Mouse (Mus musculus): ENCODE measurements around the gene Rex2. TPM values are rescaled to one million over a fixed set of nuclear protein-coding genes. Genes with fewer than 3 reads are reported as not detected.
A peak's percentile ranks its signal among the peaks of the same experiment; 100 is the strongest.
"Not testable (repeated sequence)": the region's sequence is repeated elsewhere in the genome, so short reads cannot be mapped to it uniquely, and the experiment has no call there.

Rex2 gene
- total and polyA plus RNA-seq, 3 experiments = 0.06 to 0.75 (median 0.50) TPM

DNA sequence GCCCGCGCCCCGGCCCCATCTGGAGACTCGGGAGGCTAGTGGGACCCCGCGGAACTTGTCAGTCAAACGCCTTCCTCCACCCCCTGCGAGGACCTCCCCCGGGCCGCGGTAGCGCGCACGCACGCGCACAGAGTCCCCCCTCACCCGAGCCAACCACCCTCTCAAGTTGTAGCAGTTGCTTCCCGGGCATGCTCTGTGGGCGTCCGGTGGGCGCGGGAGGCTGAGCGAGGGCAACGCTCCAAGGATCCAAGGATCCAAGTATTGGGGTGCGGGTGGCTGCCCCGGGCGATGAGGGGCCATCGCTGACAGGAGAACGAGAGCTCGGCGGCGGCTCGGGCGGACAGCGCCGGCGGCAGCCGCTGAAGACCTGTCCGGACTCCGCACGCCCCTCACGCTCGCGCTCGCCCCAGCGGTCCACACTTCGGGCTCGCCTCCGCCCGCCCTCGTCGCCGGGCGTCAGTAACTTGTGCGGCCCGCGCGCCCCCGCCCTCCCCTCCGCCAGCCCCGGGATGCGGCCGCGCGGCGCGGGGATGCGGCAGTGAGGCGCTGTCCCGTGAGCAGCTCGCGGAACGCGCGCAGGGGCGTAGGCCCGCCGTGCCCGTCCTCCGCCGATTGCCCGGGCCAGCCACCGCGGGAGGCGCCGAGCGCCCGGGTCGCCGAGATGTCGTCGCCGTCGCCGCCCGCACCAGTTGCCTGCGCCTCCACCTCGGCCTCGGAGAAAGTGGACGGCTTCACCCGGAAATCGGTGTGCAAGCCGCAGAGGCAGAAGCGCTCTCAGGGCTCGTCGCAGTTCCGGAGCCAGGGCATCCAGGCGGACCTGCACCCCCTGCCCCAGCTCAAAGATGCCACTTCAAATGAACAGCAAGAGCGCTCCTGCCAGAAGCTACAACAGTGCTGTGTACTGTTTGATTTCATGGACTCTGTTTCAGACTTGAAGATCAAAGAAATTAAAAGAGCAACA, 80.3 kb downstream of the Rex2 start:
- H3K36me3 ChIP-seq (ENCODE audit: control insufficient read depth, insufficient read depth, low read length); H3K9ac ChIP-seq (ENCODE audit: low read depth, low read length); H3K27me3 ChIP-seq (ENCODE audit: control insufficient read depth, insufficient read depth, low read length); H3K4me1 ChIP-seq (ENCODE audit: control insufficient read depth, insufficient read depth, low read length); intact Hi-C loops (cut with DNase I); DNase-seq; H3K79me2 ChIP-seq (replicated peaks; ENCODE audit: control insufficient read depth, insufficient read depth, low read length); H3K27ac ChIP-seq: not testable (repeated sequence)
- H3K4me3 ChIP-seq = peak overlapping the region; percentile 6; the same call in 1 of the 2 replicates
- 2% methylated on average over 102 of the region's 109 CpGs for WGBS

DNA sequence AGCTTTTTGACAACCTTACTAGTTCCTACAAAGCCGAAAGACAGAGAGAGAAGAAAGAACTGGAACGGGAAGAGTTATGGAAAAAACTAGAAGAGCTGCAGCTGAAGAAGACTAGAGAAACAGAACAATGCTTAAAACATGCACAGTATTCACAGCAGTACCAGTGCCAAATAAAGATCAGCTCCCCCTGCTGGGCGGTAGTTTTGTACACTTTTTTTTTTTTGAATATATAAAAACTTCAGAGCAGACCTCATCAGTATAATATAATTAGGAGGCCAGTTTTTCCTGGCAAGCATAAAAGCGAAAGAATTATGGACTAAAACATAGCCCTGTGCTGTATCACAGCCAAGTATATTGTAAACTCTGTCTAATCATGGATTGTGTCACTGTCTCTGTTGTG, 82.2 kb downstream of the Rex2 start:
- H3K79me2 ChIP-seq (replicated peaks; ENCODE audit: control insufficient read depth, insufficient read depth, low read length); H3K4me1 ChIP-seq (ENCODE audit: control insufficient read depth, insufficient read depth, low read length); H3K36me3 ChIP-seq (ENCODE audit: control insufficient read depth, insufficient read depth, low read length); H3K4me3 ChIP-seq; DNase-seq; H3K27me3 ChIP-seq (ENCODE audit: control insufficient read depth, insufficient read depth, low read length); intact Hi-C loops (cut with DNase I); H3K9ac ChIP-seq (ENCODE audit: low read depth, low read length); H3K27ac ChIP-seq: not testable (repeated sequence)
- WGBS = 47% methylated on average over 4 of the region's 4 CpGs
- TF ChIP-seq CTCF (IDR thresholded peaks at IDR 0.05) = peak; percentile 30

Other genes starting within 250 kb of the Rex2 start
- gene Gm21411, start 112.3 kb upstream of the Rex2 start, total RNA-seq (2021) = not detected
- gene Gm21411, start 112.3 kb upstream of the Rex2 start, polyA plus RNA-seq (2012; rRNA removed) = not detected in 2 replicates
- gene Zfp989, start 49.9 kb upstream of the Rex2 start, total RNA-seq (2021) = not detected
- gene Zfp989, start 49.9 kb upstream of the Rex2 start, polyA plus RNA-seq (2012; rRNA removed) = not detected in 2 replicates
- gene Zfp991, start 110.2 kb downstream of the Rex2 start, total RNA-seq (2021) = 1 to 10 TPM; 4.3 to 4.7 TPM
- gene Zfp991, start 110.2 kb downstream of the Rex2 start, polyA plus RNA-seq (2012; rRNA removed) = 0.14 and 0.59 TPM in 2 replicates